Mouse (Mus musculus): ENCODE data around the gene Dchs2.

DNA sequence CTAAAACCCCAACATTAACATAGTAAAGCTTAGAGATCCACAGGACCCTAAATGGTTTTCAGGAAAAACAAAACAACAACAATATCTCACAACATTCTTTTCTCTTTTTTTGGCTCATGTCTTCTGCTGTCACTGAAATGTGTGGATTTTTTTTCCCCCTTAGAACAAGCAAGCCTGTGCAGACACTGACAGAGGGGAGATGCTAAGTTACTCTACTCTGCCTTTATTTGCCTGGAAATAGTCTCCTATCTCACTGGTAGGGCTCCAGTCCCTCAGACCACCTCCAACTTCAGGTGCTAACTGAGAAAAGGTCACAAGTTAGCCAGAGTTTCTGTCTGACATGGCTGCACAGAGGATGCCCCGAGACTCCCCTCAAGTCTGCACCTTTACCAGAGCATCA, 28.6 kb upstream of the Dchs2 start:
- TF ChIP-seq POLR2A (IDR thresholded peaks at IDR 0.05; ENCODE audit: low read depth, low read length): no peak
- no peak for TF ChIP-seq CTCF (IDR thresholded peaks at IDR 0.05; ENCODE audit: extremely low read depth, insufficient read depth, insufficient read length, insufficient replicate concordance)

Data from spleen, adult 2 months (tissue).